Mouse (Mus musculus) cortical plate, adult 2 months (tissue): ENCODE results near the gene Olfr91.

ENCODE experiments used
- CTCF ChIP-seq: fragments of 200-500 bp; IDR thresholded peaks from 2 replicates; pipeline ENCODE4 v1.5.1; 2011; ENCODE audit warnings: mild to moderate bottlenecking, control low read depth, low read length; ENCODE audit not compliant: insufficient read depth; ENCODE audit errors: extremely low read depth
- POLR2A ChIP-seq: fragments of 200-500 bp; IDR thresholded peaks from 2 replicates; pipeline ENCODE4 v1.6.1; 2011; ENCODE audit warnings: mild to moderate bottlenecking, low read length, control low read depth; ENCODE audit not compliant: insufficient read depth; ENCODE audit errors: extremely low read depth

DNA sequence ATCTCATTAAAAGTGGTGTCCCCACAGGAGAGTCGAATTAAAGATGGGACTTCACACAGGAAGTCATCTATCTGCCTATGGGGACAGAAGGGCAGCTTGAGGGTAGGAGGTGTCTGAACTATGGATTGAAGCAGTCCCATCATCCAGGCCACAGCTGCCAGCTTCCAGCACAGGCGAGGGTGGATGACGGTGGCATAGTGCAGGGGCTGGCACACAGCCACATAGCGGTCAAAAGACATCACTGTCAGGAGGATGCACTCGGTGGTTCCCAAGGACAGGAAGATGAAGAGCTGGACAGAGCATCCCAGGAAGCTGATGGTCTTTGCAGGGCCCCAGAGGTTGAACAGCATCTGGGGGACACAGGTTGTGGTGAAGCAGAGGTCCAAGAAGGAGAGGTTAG is 4.8 kb downstream of the Olfr91 start:
- TF ChIP-seq CTCF: no peak
- no peak for TF ChIP-seq POLR2A
